Mouse (Mus musculus) T-helper 1 cell (primary cell): ENCODE results near the gene Lyl1.

Experiments used
- in situ Hi-C: fragments of 300-600 bp; cut with MboI, MseI; formaldehyde crosslinking; loops from one replicate; pipeline ENCODE4 v1.15.1; 2025; ENCODE audit warnings: high pct_unique_total_duplicates

Lyl1 gene

DNA sequence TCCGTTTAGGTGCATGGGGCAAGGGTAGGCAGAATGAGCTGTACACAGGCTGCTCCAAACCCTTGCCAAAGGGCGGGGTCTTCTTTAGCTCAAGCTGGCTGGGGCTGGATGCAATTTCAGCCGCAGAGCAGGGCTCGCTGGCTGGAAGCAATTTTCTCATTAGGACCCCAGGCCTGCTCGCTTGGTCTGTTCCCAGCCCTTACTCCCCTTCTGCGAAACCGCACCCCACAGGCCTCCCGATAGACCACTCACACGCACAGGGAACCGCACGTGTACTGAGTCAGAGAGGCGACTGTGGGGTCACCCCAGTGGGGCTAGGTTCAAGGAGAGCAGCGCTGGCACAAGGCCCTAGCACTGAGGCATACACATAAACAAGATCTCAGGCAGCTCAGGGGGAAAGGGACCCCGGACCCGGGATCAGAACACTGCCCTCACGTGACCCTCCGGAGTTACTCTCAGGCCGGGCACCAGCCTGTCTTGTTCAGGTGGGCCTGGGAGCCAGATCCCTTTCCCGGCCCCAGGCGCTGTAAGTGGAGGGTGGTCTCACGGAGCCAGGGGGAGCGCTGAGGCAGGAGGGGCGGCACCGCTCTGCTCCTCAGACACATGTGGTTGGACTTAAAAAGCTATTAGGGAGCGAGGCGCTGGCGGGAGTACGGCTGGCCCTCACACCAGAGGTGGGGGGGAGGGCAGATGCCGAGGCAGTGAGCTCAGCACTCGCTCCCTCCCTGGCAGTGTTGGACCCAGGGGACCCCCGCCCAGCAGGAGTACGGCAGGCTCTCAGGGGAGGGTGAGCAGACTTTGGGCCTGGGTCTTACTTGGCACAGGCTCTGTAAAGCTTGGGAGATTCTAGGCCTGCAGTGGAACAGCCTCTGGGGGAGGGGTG, 41.2 kb downstream of the Lyl1 start:
- in situ Hi-C loops, result no loop called here

DNA sequence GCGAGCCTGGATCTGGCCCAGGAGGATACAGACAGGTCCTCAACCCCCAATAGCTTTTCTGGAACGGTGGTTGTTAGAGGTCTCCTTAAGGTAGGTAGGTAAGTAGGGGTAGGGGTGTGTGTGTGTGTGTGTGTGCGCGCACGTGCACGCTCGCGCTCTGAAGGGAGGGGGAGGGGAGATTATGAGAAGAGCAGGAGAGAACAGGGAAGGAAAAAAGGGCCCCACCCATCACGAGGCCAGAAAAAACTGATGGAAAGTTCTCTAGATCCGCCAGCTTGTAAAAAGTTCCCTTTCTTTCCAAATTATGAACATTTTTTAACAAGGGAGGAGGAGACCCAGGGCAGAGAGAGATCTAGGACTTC, 41.8 kb downstream of the Lyl1 start:
- in situ Hi-C loops, result no loop called here

DNA sequence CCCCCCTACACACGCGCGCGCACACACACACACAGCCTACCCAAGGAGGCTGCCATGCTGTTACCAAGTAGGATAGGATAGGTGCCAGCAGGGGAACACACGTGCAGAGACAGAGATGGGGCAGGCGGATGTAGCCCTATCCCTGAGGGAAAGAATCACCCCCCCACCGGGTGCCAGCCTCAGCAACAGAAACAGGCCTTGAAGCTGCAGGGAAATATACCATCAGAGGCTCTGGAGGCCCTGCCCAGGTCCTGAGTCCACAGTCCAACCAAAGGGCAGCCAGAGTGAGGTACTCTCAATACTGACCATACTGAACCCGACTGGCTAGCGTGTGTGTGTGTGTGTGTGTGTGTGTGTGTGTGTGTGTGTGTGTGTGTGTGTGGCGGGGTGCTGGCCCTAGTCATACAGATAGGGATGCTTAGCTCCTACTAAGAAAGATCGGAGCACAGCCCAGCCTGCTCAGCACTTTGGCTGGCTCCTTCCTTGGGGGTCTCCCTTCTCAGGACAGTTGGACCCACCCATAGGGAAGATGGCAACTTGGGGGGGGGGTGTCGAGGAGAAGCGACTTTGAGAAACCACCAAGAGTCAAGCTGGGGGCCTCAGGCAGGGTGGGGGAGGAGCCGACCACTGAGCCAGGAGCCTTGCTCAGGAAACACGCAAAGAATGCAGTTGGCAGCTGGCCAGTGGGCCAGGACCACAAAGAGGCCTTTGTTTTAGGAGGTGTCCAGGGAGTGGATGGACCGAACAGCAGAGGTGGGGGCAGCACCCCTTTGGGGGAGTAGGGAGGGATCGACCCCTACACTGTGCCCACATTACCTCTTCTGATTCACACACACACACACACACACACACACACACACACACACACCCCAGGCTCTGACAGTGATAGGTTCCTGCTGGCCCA, 42.5 kb downstream of the Lyl1 start:
- in situ Hi-C loops, result no loop called here

DNA sequence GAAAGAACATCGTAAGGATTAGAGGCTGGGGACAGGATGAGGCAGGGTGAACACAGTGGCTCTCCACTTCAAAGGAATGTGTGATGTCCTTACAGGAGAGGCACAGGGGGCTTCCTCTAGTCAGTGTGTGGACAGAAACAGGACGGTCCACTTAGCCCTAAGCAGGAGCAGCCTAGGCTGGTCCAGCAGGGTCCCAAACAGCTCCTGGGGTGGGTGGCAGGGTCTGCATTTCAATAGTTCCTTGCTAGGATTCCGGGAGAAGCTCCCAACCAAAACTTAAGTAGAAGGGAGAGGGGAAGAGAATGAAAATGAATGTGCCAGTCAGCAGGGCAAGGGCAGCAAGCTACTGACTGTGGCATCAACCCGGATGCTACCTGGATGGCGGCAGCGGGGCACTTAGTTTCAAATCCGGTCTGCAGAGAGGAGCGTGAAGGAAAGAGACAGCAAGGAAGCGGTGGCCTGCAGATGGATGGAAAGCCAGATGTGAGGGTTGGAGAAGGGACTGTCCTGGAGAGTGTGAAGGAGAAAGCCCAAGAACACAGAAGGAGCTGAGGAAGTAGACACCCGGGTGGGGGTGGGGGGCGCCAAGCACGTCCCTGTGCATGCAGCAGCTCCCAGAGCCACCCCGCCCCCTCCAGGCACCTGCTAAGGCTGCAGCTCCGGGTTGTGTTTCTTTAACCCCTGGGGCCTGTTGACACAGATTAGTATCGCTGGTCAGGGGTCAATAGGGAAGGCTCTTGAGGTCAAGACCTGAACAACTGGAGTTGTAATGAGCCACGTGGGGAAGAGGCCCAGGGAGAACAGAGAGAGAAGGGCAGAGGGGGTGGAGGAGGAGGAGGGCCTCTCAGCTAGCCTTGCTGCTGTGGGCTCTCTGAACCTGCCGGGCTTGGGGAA, 44.0 kb downstream of the Lyl1 start:
- in situ Hi-C loops, result no loop called here

DNA sequence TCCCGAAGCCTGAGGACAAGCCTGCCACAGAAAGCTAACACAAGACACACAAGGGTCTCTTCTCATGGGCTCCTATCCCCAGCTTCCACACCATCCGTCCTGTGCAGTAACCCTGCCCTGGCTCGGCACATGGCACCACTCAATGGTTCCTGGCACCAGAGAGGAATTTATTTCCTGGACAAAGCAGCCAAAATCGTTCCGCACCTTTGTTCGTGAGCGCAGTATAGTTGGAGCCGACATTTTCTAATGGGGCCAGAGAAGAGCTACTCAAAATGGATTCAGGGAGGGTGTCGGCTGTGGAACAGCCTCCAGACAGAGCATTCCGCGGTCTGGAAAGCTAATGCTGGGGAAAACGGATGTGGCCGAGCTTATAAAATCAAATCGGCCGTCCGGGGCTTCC, 48.3 kb downstream of the Lyl1 start:
- in situ Hi-C loops, result no loop called here

DNA sequence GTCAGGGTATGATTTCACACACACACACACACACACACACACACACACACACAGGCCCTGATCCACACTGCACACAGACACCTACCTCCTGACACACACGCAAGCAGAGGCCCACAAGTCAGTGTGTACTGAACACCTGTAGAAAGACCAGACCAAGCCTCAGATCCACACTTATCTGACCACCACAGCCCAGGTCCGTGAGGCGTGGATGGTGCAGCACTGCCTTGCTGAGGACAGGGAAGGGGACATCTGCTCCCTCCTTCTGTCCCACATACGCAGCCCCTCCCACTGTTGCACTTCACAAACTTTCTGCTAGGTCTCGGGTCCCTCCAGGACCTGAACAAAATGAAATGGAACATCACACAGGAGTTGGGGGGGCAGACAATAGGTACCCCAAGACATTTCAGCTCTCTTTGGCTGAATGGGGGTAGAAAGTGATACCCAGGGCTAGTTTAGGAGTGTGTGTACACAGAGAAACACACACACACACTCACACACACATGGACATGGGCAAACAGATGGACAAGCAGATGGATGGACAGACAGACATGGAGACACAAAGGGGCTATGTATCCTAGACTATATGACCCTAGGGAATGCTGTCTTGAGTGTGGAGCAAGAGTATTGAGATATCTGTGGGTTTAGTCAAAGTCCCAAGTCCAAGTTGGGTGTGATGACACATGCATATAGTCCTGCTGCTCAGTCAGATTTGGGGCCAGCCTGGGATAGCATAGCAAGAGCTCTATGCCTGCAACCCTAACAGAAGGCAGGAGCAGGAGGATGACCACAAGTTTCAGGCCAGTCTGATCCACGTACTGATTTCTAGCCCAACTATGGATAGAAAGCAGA, 51.7 kb downstream of the Lyl1 start:
- in situ Hi-C loops, result no loop called here
